Mouse (Mus musculus) retina, adult 2 months (tissue): Measurements from ENCODE around the gene Cct7.

Source experiments
- DNase-seq: peaks from one replicate; pipeline ENCODE4 v3.0.0-alpha.2; 2012; ENCODE audit warnings: low read depth, low spot score

Gene Cct7

GRCm38 (mm10) chr6:85452411-85452665 lies 1.0 kb downstream of the Cct7 start:
- DNase-seq, result no peak

GRCm38 (mm10) chr6:85452816-85453215 lies 1.5 kb downstream of the Cct7 start:
- DNase-seq, result no peak

- no peak for DNase-seq
Measured at GRCm38 (mm10) chr6:85459621-85460020, 8.3 kb downstream of the Cct7 start.

- no peak for DNase-seq
Measured at GRCm38 (mm10) chr6:85465381-85465780, 14.1 kb downstream of the Cct7 start.

GRCm38 (mm10) chr6:85469660-85470430 lies 18.5 kb downstream of the Cct7 start:
- no peak for DNase-seq

GRCm38 (mm10) chr6:85471962-85472361 lies 20.6 kb downstream of the Cct7 start:
- DNase-seq, result no peak

- no peak for DNase-seq
Measured at GRCm38 (mm10) chr6:85472542-85472941, 21.2 kb downstream of the Cct7 start.

GRCm38 (mm10) chr6:85475581-85475980 lies 24.3 kb downstream of the Cct7 start:
- no peak for DNase-seq

- DNase-seq, result no peak
Measured at GRCm38 (mm10) chr6:85477366-85477917, 26.1 kb downstream of the Cct7 start.

GRCm38 (mm10) chr6:85478416-85478815 lies 27.1 kb downstream of the Cct7 start:
- DNase-seq, result no peak

GRCm38 (mm10) chr6:85479979-85480378 lies 28.7 kb downstream of the Cct7 start:
- no peak for DNase-seq

GRCm38 (mm10) chr6:85480685-85481084 lies 29.4 kb downstream of the Cct7 start:
- DNase-seq, result no peak

- DNase-seq, result no peak
Measured at GRCm38 (mm10) chr6:85483843-85484721, 32.8 kb downstream of the Cct7 start.

- DNase-seq, result no peak
Measured at GRCm38 (mm10) chr6:85485738-85486137, 34.4 kb downstream of the Cct7 start.

GRCm38 (mm10) chr6:85488510-85488909 lies 37.2 kb downstream of the Cct7 start:
- no peak for DNase-seq

- DNase-seq, result no peak
Measured at GRCm38 (mm10) chr6:85489717-85490116, 38.4 kb downstream of the Cct7 start.

GRCm38 (mm10) chr6:85490252-85490651 lies 38.9 kb downstream of the Cct7 start:
- no peak for DNase-seq

- DNase-seq, result no peak
Measured at GRCm38 (mm10) chr6:85491606-85492005, 40.3 kb downstream of the Cct7 start.

GRCm38 (mm10) chr6:85496976-85497375 lies 45.7 kb downstream of the Cct7 start:
- no peak for DNase-seq

- DNase-seq, result no peak
Measured at GRCm38 (mm10) chr6:85498147-85498546, 46.8 kb downstream of the Cct7 start.

- DNase-seq, result no peak
Measured at GRCm38 (mm10) chr6:85500416-85500815, 49.1 kb downstream of the Cct7 start.

GRCm38 (mm10) chr6:85501571-85502102 lies 50.3 kb downstream of the Cct7 start:
- DNase-seq, result no peak
